Mouse (Mus musculus) erythroblast, embryonic 14.5 days (primary cell): Measurements from ENCODE around the gene Stat2. TPM values are rescaled to one million over a fixed set of nuclear protein-coding genes. Genes with fewer than 3 reads are reported as not detected.
"Not testable (repeated sequence)": the region's sequence is repeated elsewhere in the genome, so short reads cannot be mapped to it uniquely, and the experiment has no call there.

ENCODE experiments used
- H3K27me3 ChIP-seq: 2 replicates; pipeline ENCODE4 v1.6.1; 2012; ENCODE audit warnings: inconsistent platforms; ENCODE audit not compliant: control insufficient read depth
- H3K36me3 ChIP-seq: 2 replicates; pipeline ENCODE4 v1.6.1; 2012; ENCODE audit warnings: mild to moderate bottlenecking, inconsistent platforms; ENCODE audit not compliant: control insufficient read depth
- H3K4me1 ChIP-seq: 2 replicates; pipeline ENCODE4 v1.6.1; 2012; ENCODE audit warnings: inconsistent platforms; ENCODE audit not compliant: control insufficient read depth
- H3K4me3 ChIP-seq: replicated peaks from 2 replicates; pipeline ENCODE3; 2012; ENCODE audit warnings: moderate library complexity, mild to moderate bottlenecking, inconsistent platforms
- H3K9me3 ChIP-seq: 2 replicates; pipeline ENCODE4 v1.6.1; 2012; ENCODE audit warnings: low read length, inconsistent platforms, mixed read lengths; ENCODE audit not compliant: control insufficient read depth
- GATA1 ChIP-seq: IDR thresholded peaks from 2 replicates; pipeline ENCODE4 v1.6.1; 2012; ENCODE audit warnings: low read length, inconsistent platforms, mixed read lengths
- TAL1 ChIP-seq: IDR thresholded peaks from 3 replicates; pipeline ENCODE4 v1.6.1; 2012; ENCODE audit warnings: low read length, inconsistent platforms, mixed read lengths
- polyA plus RNA-seq: library from polyadenylated mRNA; stranded (reverse); fragments of >175 nt; gene quantifications from 2 replicates; pipeline ENCODE4 v1.2.3, GENCODE M21; 2012

Gene Stat2
- polyA plus RNA-seq, 1 experiment = 0.16 TPM

GRCm38 (mm10) chr10:128327610-128328009 lies 57.3 kb downstream of the Stat2 start:
- no peak overlapping the region for H3K4me3 ChIP-seq
- no peaks in the 10 kb centered on the region for H3K9me3 ChIP-seq
- no peaks in the 10 kb centered on the region for H3K27me3 ChIP-seq
- H3K4me1 ChIP-seq = peaks cover 21% of the 10 kb centered on the region
- H3K36me3 ChIP-seq = peaks cover 35% of the 10 kb centered on the region
- TF ChIP-seq TAL1 = no peak
- TF ChIP-seq GATA1 = no peak

GRCm38 (mm10) chr10:128332358-128333249 lies 62.2 kb downstream of the Stat2 start:
- H3K4me3 ChIP-seq, H3K27me3 ChIP-seq, H3K9me3 ChIP-seq: not testable (repeated sequence)
- Histone ChIP-seq H3K4me1 (peaks cover 40% of the 10 kb centered on the region), H3K36me3 (peaks cover 12% of the 10 kb centered on the region)

GRCm38 (mm10) chr10:128335582-128335981 lies 65.2 kb downstream of the Stat2 start:
- H3K36me3 ChIP-seq = peaks cover 19% of the 10 kb centered on the region
- no peak for TF ChIP-seq TAL1
- TF ChIP-seq GATA1 = no peak
- no peaks in the 10 kb centered on the region for H3K27me3 ChIP-seq
- H3K9me3 ChIP-seq = no peaks in the 10 kb centered on the region
- peaks cover 66% of the 10 kb centered on the region for H3K4me1 ChIP-seq
- H3K4me3 ChIP-seq = peak overlapping the region; percentile 95

GRCm38 (mm10) chr10:128336195-128336594 lies 65.8 kb downstream of the Stat2 start:
- Histone ChIP-seq H3K36me3 (peaks cover 25% of the 10 kb centered on the region), H3K27me3 (no peaks in the 10 kb centered on the region), H3K4me3 (peak overlapping the region; percentile 95), H3K9me3 (no peaks in the 10 kb centered on the region), H3K4me1 (peaks cover 71% of the 10 kb centered on the region)
- TF ChIP-seq TAL1 = no peak
- no peak for TF ChIP-seq GATA1

GRCm38 (mm10) chr10:128336597-128336996 lies 66.2 kb downstream of the Stat2 start:
- TF ChIP-seq GATA1 = peak; percentile 68
- TF ChIP-seq TAL1 = peak; percentile 46; the same call in 1 of the 3 replicates
- H3K4me1 ChIP-seq = peaks cover 74% of the 10 kb centered on the region
- H3K4me3 ChIP-seq = peak overlapping the region; percentile 95
- H3K27me3 ChIP-seq = no peaks in the 10 kb centered on the region
- H3K9me3 ChIP-seq = no peaks in the 10 kb centered on the region
- H3K36me3 ChIP-seq = peaks cover 29% of the 10 kb centered on the region

- Histone ChIP-seq H3K9me3 (no peaks in the 10 kb centered on the region), H3K4me1 (peaks cover 79% of the 10 kb centered on the region), H3K4me3 (peak within 1 kb of the TSS; percentile 95), H3K36me3 (peaks cover 37% of the 10 kb centered on the region), H3K27me3 (no peaks in the 10 kb centered on the region)
- TF ChIP-seq GATA1 (peak; percentile 73), TAL1 (no peak)
Measured at GRCm38 (mm10) chr10:128337306-128338181, 67.2 kb downstream of the Stat2 start, which contains the start of gene Cs. TSS of gene Cs (plus strand) at chr10:128337734.

- H3K27me3 ChIP-seq = no peaks in the 10 kb centered on the region
- peaks cover 44% of the 10 kb centered on the region for H3K36me3 ChIP-seq
- peaks cover 85% of the 10 kb centered on the region for H3K4me1 ChIP-seq
- H3K9me3 ChIP-seq = no peaks in the 10 kb centered on the region
- TF ChIP-seq GATA1 = no peak
- TF ChIP-seq TAL1 = no peak
- H3K4me3 ChIP-seq = peak overlapping the region; percentile 95
Measured at GRCm38 (mm10) chr10:128338415-128338814, 68.1 kb downstream of the Stat2 start.

- Histone ChIP-seq H3K9me3 (no peaks in the 10 kb centered on the region), H3K27me3 (no peaks in the 10 kb centered on the region), H3K4me3 (peak overlapping the region; percentile 95), H3K4me1 (peaks cover 90% of the 10 kb centered on the region), H3K36me3 (peaks cover 49% of the 10 kb centered on the region)
- no peak for TF ChIP-seq GATA1
- no peak for TF ChIP-seq TAL1
Measured at GRCm38 (mm10) chr10:128338948-128339347, 68.6 kb downstream of the Stat2 start.

- Histone ChIP-seq H3K4me1 (peaks cover 89% of the 10 kb centered on the region), H3K9me3 (no peaks in the 10 kb centered on the region), H3K36me3 (peaks cover 49% of the 10 kb centered on the region), H3K4me3 (peak overlapping the region; percentile 5), H3K27me3 (no peaks in the 10 kb centered on the region)
- TF ChIP-seq GATA1 (no peak), TAL1 (no peak)
Measured at GRCm38 (mm10) chr10:128340257-128340656, 69.9 kb downstream of the Stat2 start.

Other genes starting within 250 kb of the Stat2 start
- 10.5 and 11.0 TPM in 2 replicates for gene Naca, start 235.0 kb upstream of the Stat2 start, polyA plus RNA-seq
- 8.6 and 11.8 TPM in 2 replicates for gene Ptges3, start 211.6 kb upstream of the Stat2 start, polyA plus RNA-seq
- gene Atp5b, start 187.3 kb upstream of the Stat2 start, polyA plus RNA-seq = 152 and 224 TPM in 2 replicates
- 3.2 and 3.6 TPM in 2 replicates for gene Baz2a, start 179.0 kb upstream of the Stat2 start, polyA plus RNA-seq
- 0.72 and 0.93 TPM in 2 replicates for gene Rbms2, start 90.3 kb upstream of the Stat2 start, polyA plus RNA-seq
- gene Gls2, start 76.1 kb upstream of the Stat2 start, polyA plus RNA-seq = not detected in 2 replicates
- 0.10 and 0.18 TPM in 2 replicates for gene Spryd4, start 58.8 kb upstream of the Stat2 start, polyA plus RNA-seq
- 0.03 TPM in 1 of 2 replicates, not detected in the other for gene Mip, start 44.7 kb upstream of the Stat2 start, polyA plus RNA-seq
- 2.7 and 3.0 TPM in 2 replicates for gene Timeless, start 38.5 kb upstream of the Stat2 start, polyA plus RNA-seq
- gene Apon, start 16.5 kb upstream of the Stat2 start, polyA plus RNA-seq = 0.02 and 0.04 TPM in 2 replicates
- gene Apof, start 1.9 kb upstream of the Stat2 start, polyA plus RNA-seq = not detected in 2 replicates
- gene Il23a, start 28.2 kb downstream of the Stat2 start, polyA plus RNA-seq = not detected in 2 replicates
- 0.31 and 0.44 TPM in 2 replicates for gene Pan2, start 32.8 kb downstream of the Stat2 start, polyA plus RNA-seq
- gene Cnpy2, start 51.9 kb downstream of the Stat2 start, polyA plus RNA-seq = 2.3 and 3.2 TPM in 2 replicates
- gene Cs, start 67.2 kb downstream of the Stat2 start, polyA plus RNA-seq = 2.2 and 3.1 TPM in 2 replicates
- 0.49 and 0.53 TPM in 2 replicates for gene Coq10a, start 98.4 kb downstream of the Stat2 start, polyA plus RNA-seq
- gene Ankrd52, start 106.6 kb downstream of the Stat2 start, polyA plus RNA-seq = 1.4 and 1.9 TPM in 2 replicates
- gene Slc39a5, start 130.7 kb downstream of the Stat2 start, polyA plus RNA-seq = 0.15 and 0.16 TPM in 2 replicates
- 32.3 and 34.1 TPM in 2 replicates for gene Nabp2, start 140.9 kb downstream of the Stat2 start, polyA plus RNA-seq
- gene Rnf41, start 141.1 kb downstream of the Stat2 start, polyA plus RNA-seq = 0.37 and 0.48 TPM in 2 replicates
- 19.2 and 19.5 TPM in 2 replicates for gene Smarcc2, start 188.7 kb downstream of the Stat2 start, polyA plus RNA-seq
- gene Myl6, start 223.6 kb downstream of the Stat2 start, polyA plus RNA-seq = 36.6 and 41.6 TPM in 2 replicates
- gene Myl6b, start 228.1 kb downstream of the Stat2 start, polyA plus RNA-seq = 0.63 and 0.76 TPM in 2 replicates